Mouse (Mus musculus) cerebellum, adult 11-12 months (tissue): Measurements from ENCODE around the gene Urod.
A peak's percentile ranks its signal among the peaks of the same experiment; 100 is the strongest.

ENCODE experiments used
- DNase-seq: peaks from one replicate; pipeline ENCODE4 v3.0.0; 2022

The Urod gene

GRCm38 (mm10) chr4:116993672-116994621 lies at the start of gene Urod:
TSS of gene Urod (minus strand) at chr4:116994413.
- DNase-seq = peak; percentile 95

- peak; percentile 29 for DNase-seq
Observed at GRCm38 (mm10) chr4:117041283-117041721, 47.1 kb upstream of the Urod start.

GRCm38 (mm10) chr4:117040791-117041190 lies 46.6 kb upstream of the Urod start:
- no peak for DNase-seq

- DNase-seq = peak; percentile 33
Observed at GRCm38 (mm10) chr4:117039925-117040687, 45.9 kb upstream of the Urod start.

GRCm38 (mm10) chr4:117031105-117031504 lies 36.9 kb upstream of the Urod start:
- DNase-seq = no peak

- DNase-seq = no peak
Observed at GRCm38 (mm10) chr4:117023469-117023868, 29.3 kb upstream of the Urod start.

GRCm38 (mm10) chr4:117019206-117020134 lies 25.3 kb upstream of the Urod start, which contains the start of gene Eif2b3:
TSS of gene Eif2b3 (plus strand) at chr4:117019402.
- peak; percentile 88 for DNase-seq

- DNase-seq = no peak
Observed at GRCm38 (mm10) chr4:117018327-117018726, 24.1 kb upstream of the Urod start.

GRCm38 (mm10) chr4:117017738-117018137 lies 23.5 kb upstream of the Urod start:
- DNase-seq = no peak

GRCm38 (mm10) chr4:117014901-117015415 lies 20.7 kb upstream of the Urod start:
- DNase-seq = no peak

GRCm38 (mm10) chr4:117013596-117013995 lies 19.4 kb upstream of the Urod start:
- DNase-seq = no peak

- no peak for DNase-seq
Observed at GRCm38 (mm10) chr4:117010231-117010630, 16.0 kb upstream of the Urod start.

GRCm38 (mm10) chr4:117007058-117007457 lies 12.8 kb upstream of the Urod start:
- no peak for DNase-seq

GRCm38 (mm10) chr4:117005611-117006400 lies 11.6 kb upstream of the Urod start:
- no peak for DNase-seq

GRCm38 (mm10) chr4:117004649-117005048 lies 10.4 kb upstream of the Urod start:
- no peak for DNase-seq

GRCm38 (mm10) chr4:117002543-117003521 lies 8.6 kb upstream of the Urod start:
- peak; percentile 54 for DNase-seq

- DNase-seq = no peak
Observed at GRCm38 (mm10) chr4:117001957-117002356, 7.7 kb upstream of the Urod start.

- no peak for DNase-seq
Observed at GRCm38 (mm10) chr4:116999513-117000154, 5.4 kb upstream of the Urod start.

- DNase-seq = peak; percentile 77
Observed at GRCm38 (mm10) chr4:116995798-116996135, 1.6 kb upstream of the Urod start.
